Mouse (Mus musculus): ENCODE results near the gene Tinagl1.

DNA sequence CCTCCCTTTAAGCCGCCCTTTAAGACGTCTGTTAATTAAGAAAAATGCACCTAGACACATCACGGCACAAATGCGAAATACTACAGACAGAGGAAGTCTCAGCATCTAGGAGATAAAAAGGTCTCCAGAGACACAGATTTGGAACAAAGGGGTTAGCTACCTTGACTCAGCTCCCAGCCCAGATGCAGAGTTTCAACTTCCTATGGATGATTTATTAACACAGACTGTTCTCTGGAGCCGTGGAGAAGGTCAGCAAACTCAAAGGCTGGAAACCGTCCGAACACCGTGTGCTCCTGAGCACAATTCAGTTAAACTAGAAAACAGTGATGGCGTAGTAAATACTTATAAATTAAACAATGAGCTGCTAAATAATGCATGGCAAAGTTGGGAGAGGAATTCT is 17.3 kb upstream of the Tinagl1 start:
- TF ChIP-seq POLR2A (IDR thresholded peaks at IDR 0.05; ENCODE audit: borderline replicate concordance, low read depth, low read length) (no peak), CTCF (IDR thresholded peaks at IDR 0.05; ENCODE audit: low read depth, low read length) (no peak)
